Mouse (Mus musculus) embryonic facial prominence, embryonic 11.5 days (tissue): ENCODE measurements at regions not wholly inside any gene's neighbourhood (a gene's known extent, or its start where the extent isn't known, plus 50 kb on each side); places are given as distances from the start of the nearest gene placed in this dataset.

Experiments used
- ATAC-seq: fragments of 200-750 bp; cut with Nextera tagmentation; replicated peaks from 2 replicates; pipeline ENCODE4 v1.8.0; 2017; ENCODE audit warnings: low read depth; ENCODE audit not compliant: insufficient number of reproducible peaks, low FRiP score, low TSS enrichment
- DNase-seq: peaks from one replicate; pipeline ENCODE4 v3.0.0-alpha.2; 2015; ENCODE audit warnings: low spot score
- H3K27ac ChIP-seq: fragments of 300-500 bp; sonication (generic); replicated peaks from 2 replicates; pipeline ENCODE4 v1.5.1; 2014; ENCODE audit warnings: mild to moderate bottlenecking, low read depth, low read length, control low read depth
- H3K27me3 ChIP-seq: fragments of 300-500 bp; sonication (generic); 2 replicates; pipeline ENCODE4 v1.6.1; 2014; ENCODE audit warnings: mild to moderate bottlenecking, low read length, moderate library complexity, mixed read lengths; ENCODE audit not compliant: control insufficient read depth, insufficient read depth
- H3K36me3 ChIP-seq: fragments of 300-500 bp; sonication (generic); replicated peaks from 2 replicates; pipeline ENCODE4 v1.6.1; 2014; ENCODE audit warnings: low read depth, mild to moderate bottlenecking, low read length, moderate library complexity, mixed read lengths; ENCODE audit not compliant: control insufficient read depth, insufficient read depth
- H3K4me1 ChIP-seq: fragments of 300-500 bp; sonication (generic); 2 replicates; pipeline ENCODE4 v1.6.1; 2014; ENCODE audit warnings: low read length, mixed read lengths; ENCODE audit not compliant: control insufficient read depth, insufficient read depth
- H3K4me2 ChIP-seq: fragments of 300-500 bp; sonication (generic); 2 replicates; pipeline ENCODE4 v1.6.1; 2014; ENCODE audit warnings: low read depth, mild to moderate bottlenecking, control low read depth, low read length, moderate library complexity
- H3K4me3 ChIP-seq: fragments of 300-500 bp; sonication (generic); 2 replicates; pipeline ENCODE4 v1.5.1; 2014; ENCODE audit warnings: low read depth, low read length, control low read depth
- H3K9ac ChIP-seq: fragments of 300-500 bp; sonication (generic); replicated peaks from 2 replicates; pipeline ENCODE4 v1.6.1; 2014; ENCODE audit warnings: mild to moderate bottlenecking, control low read depth, low read length
- H3K9me3 ChIP-seq: fragments of 300-500 bp; sonication (generic); replicated peaks from 2 replicates; pipeline ENCODE4 v1.6.1; 2016; ENCODE audit warnings: mild to moderate bottlenecking, low read length, inconsistent platforms, mixed read lengths; ENCODE audit not compliant: control insufficient read depth
- WGBS: fragments of 180-500 bp; shearing (Covaris S2); extraction: QIAGEN DNeasy Blood & Tissue Kit; methylation state at CpG from one replicate; pipeline ENCODE4 v1.1.7; 2014; 5-methylcytosine and 5-hydroxymethylcytosine counted together

DNA sequence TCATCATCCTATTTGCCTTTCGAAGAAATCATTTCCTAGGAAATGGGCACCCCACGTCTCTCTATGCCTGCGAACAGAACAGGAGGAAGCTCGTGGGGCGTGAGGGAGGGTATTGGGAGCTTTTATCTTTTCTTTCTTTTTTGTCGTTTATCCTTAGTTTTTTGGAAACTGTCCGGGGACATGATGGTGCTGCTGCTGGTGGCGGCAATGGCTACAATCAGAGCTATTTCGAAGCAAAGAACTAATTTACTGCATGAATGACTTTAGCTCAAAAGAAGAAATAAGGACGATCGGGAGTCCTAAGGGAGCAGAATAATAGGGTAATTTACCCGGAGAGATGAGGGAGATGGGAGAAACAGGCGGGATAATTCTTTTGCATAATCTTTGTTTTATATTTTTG, 119.9 kb downstream of the Tmem132e start:
- Histone ChIP-seq H3K36me3 (no peaks in the 10 kb centered on the region), H3K27ac (no peak overlapping the region), H3K9ac (no peak overlapping the region), H3K4me1 (no peaks in the 10 kb centered on the region), H3K27me3 (no peaks in the 10 kb centered on the region), H3K4me3 (no peak overlapping the region), H3K9me3 (no peaks in the 10 kb centered on the region), H3K4me2 (no peak overlapping the region)
- no peak for DNase-seq
- 26% methylated on average over 13 of the region's 13 CpGs for WGBS
- ATAC-seq: no peak
